Mouse (Mus musculus) kidney, postnatal 0 days (tissue): ENCODE measurements at regions not wholly inside any gene's neighbourhood (a gene's known extent, or its start where the extent isn't known, plus 50 kb on each side); places are given as distances from the start of the nearest gene placed in this dataset.

Experiments
- ATAC-seq: fragments of 200-750 bp; cut with Nextera tagmentation; replicated peaks from 2 replicates; pipeline ENCODE4 v1.8.0; 2017; ENCODE audit warnings: low read depth, moderate number of reproducible peaks, moderate TSS enrichment, moderate library complexity; ENCODE audit not compliant: low FRiP score
- DNase-seq: peaks from one replicate; pipeline ENCODE4 v3.0.0-alpha.2; 2016; ENCODE audit warnings: low spot score
- H3K27ac ChIP-seq: fragments of 300-500 bp; sonication (generic); 2 replicates; pipeline ENCODE4 v1.5.1; 2014; ENCODE audit warnings: mild to moderate bottlenecking
- H3K27me3 ChIP-seq: fragments of 300-500 bp; sonication (generic); 2 replicates; pipeline ENCODE4 v1.6.1; 2014; ENCODE audit warnings: low read length, mixed read lengths; ENCODE audit not compliant: insufficient read depth
- H3K36me3 ChIP-seq: fragments of 300-500 bp; sonication (generic); 2 replicates; pipeline ENCODE4 v1.6.1; 2014; ENCODE audit warnings: low read length, mixed read lengths; ENCODE audit not compliant: insufficient read depth
- H3K4me1 ChIP-seq: fragments of 300-500 bp; sonication (generic); replicated peaks from 2 replicates; pipeline ENCODE4 v1.6.1; 2014; ENCODE audit warnings: antibody characterized with exemption, low read length, mixed read lengths; ENCODE audit not compliant: insufficient read depth
- H3K4me2 ChIP-seq: fragments of 300-500 bp; sonication (generic); 2 replicates; pipeline ENCODE4 v1.6.1; 2014; ENCODE audit warnings: mild to moderate bottlenecking, low read length, moderate library complexity, mixed read lengths
- H3K4me3 ChIP-seq: fragments of 300-500 bp; sonication (generic); replicated peaks from 2 replicates; pipeline ENCODE4 v1.5.1; 2014; ENCODE audit warnings: low read depth, low read length
- H3K9ac ChIP-seq: fragments of 300-500 bp; sonication (generic); 2 replicates; pipeline ENCODE4 v1.6.1; 2014; ENCODE audit warnings: low read depth, low read length
- H3K9me3 ChIP-seq: fragments of 300-500 bp; sonication (generic); replicated peaks from 2 replicates; pipeline ENCODE4 v1.6.1; 2016; ENCODE audit warnings: low read length, inconsistent platforms, mixed read lengths
- CTCF ChIP-seq: IDR thresholded peaks from 2 replicates; pipeline ENCODE4 v1.5.1; 2016; ENCODE audit warnings: antibody characterized with exemption, low read depth, mild to moderate bottlenecking, moderate library complexity
- WGBS: fragments of 180-500 bp; shearing (Covaris S2); extraction: QIAGEN DNeasy Blood & Tissue Kit; methylation state at CpG from one replicate; pipeline ENCODE4 v1.1.7; 2014; 5-methylcytosine and 5-hydroxymethylcytosine counted together

GRCm38 (mm10) chr1:121745181-121745580 is 177.4 kb upstream of the Ddx18 start:
- Histone ChIP-seq H3K9me3 (no peaks in the 10 kb centered on the region), H3K4me3 (no peak overlapping the region), H3K36me3 (no peaks in the 10 kb centered on the region), H3K9ac (no peak overlapping the region), H3K4me2 (no peak overlapping the region), H3K27ac (no peak overlapping the region), H3K27me3 (no peaks in the 10 kb centered on the region), H3K4me1 (no peaks in the 10 kb centered on the region)
- DNase-seq: no peak
- no peak for ATAC-seq
- no peak for TF ChIP-seq CTCF
- 89% methylated on average over 1 of the region's 1 CpGs for WGBS

- Histone ChIP-seq H3K27me3 (no peaks in the 10 kb centered on the region), H3K4me3 (no peak overlapping the region), H3K9ac (no peak overlapping the region), H3K9me3 (no peaks in the 10 kb centered on the region), H3K27ac (no peak overlapping the region), H3K36me3 (no peaks in the 10 kb centered on the region), H3K4me1 (no peaks in the 10 kb centered on the region), H3K4me2 (no peak overlapping the region)
- TF ChIP-seq CTCF: no peak
- ATAC-seq: no peak
- no peak for DNase-seq
- WGBS: 68% methylated on average over 11 of the region's 11 CpGs
These were observed 167.4 kb upstream of the Ddx18 start for GRCm38 (mm10) chr1:121735113-121735719.

GRCm38 (mm10) chr1:121734456-121735112 is 166.8 kb upstream of the Ddx18 start:
- no peak for ATAC-seq
- H3K4me2 ChIP-seq: no peak overlapping the region
- no peaks in the 10 kb centered on the region for H3K4me1 ChIP-seq
- H3K9ac ChIP-seq: no peak overlapping the region
- no peak overlapping the region for H3K4me3 ChIP-seq
- H3K27me3 ChIP-seq: no peaks in the 10 kb centered on the region
- no peaks in the 10 kb centered on the region for H3K9me3 ChIP-seq
- no peaks in the 10 kb centered on the region for H3K36me3 ChIP-seq
- TF ChIP-seq CTCF: no peak
- DNase-seq: no peak
- no peak overlapping the region for H3K27ac ChIP-seq
- WGBS: 75% methylated on average over 3 of the region's 3 CpGs

- DNase-seq: no peak
- Histone ChIP-seq H3K27ac (no peak overlapping the region), H3K36me3 (no peaks in the 10 kb centered on the region), H3K9ac (no peak overlapping the region), H3K4me3 (no peak overlapping the region), H3K4me1 (no peaks in the 10 kb centered on the region), H3K4me2 (no peak overlapping the region), H3K9me3 (no peaks in the 10 kb centered on the region), H3K27me3 (no peaks in the 10 kb centered on the region)
- WGBS: 65% methylated on average over 9 of the region's 9 CpGs
- ATAC-seq: no peak
- no peak for TF ChIP-seq CTCF
These were observed 141.6 kb upstream of the Ddx18 start for GRCm38 (mm10) chr1:121709317-121709860.

GRCm38 (mm10) chr1:121708301-121708700 is 140.5 kb upstream of the Ddx18 start:
- WGBS: 69% methylated on average over 10 of the region's 10 CpGs
- no peak overlapping the region for H3K4me2 ChIP-seq
- no peak overlapping the region for H3K9ac ChIP-seq
- no peaks in the 10 kb centered on the region for H3K9me3 ChIP-seq
- no peaks in the 10 kb centered on the region for H3K27me3 ChIP-seq
- ATAC-seq (no peak), DNase-seq (peak; percentile 3)
- H3K27ac ChIP-seq: no peak overlapping the region
- H3K4me1 ChIP-seq: no peaks in the 10 kb centered on the region
- H3K4me3 ChIP-seq: no peak overlapping the region
- TF ChIP-seq CTCF: no peak
- H3K36me3 ChIP-seq: no peaks in the 10 kb centered on the region

GRCm38 (mm10) chr1:121701826-121702225 is 134.0 kb upstream of the Ddx18 start:
- DNase-seq: no peak
- 48% methylated on average over 7 of the region's 7 CpGs for WGBS
- no peak for TF ChIP-seq CTCF

GRCm38 (mm10) chr1:121653901-121654300 is 86.1 kb upstream of the Ddx18 start:
- Histone ChIP-seq H3K9ac (no peak overlapping the region), H3K27me3 (no peaks in the 10 kb centered on the region), H3K9me3 (no peaks in the 10 kb centered on the region), H3K4me2 (no peak overlapping the region), H3K27ac (no peak overlapping the region), H3K4me1 (no peaks in the 10 kb centered on the region), H3K4me3 (no peak overlapping the region), H3K36me3 (no peaks in the 10 kb centered on the region)
- TF ChIP-seq CTCF: no peak
- ATAC-seq (no peak), DNase-seq (no peak)
- WGBS: 100% methylated on average over 1 of the region's 1 CpGs

More at GRCm38 (mm10) chr1:121701826-121702225, 134.0 kb upstream of the Ddx18 start:
- no peak for ATAC-seq
- no peaks in the 10 kb centered on the region for H3K9me3 ChIP-seq
- no peak overlapping the region for H3K4me2 ChIP-seq
- no peak overlapping the region for H3K4me3 ChIP-seq
- no peak overlapping the region for H3K9ac ChIP-seq
- no peak overlapping the region for H3K27ac ChIP-seq
- H3K4me1 ChIP-seq: no peaks in the 10 kb centered on the region
- no peaks in the 10 kb centered on the region for H3K27me3 ChIP-seq
- no peaks in the 10 kb centered on the region for H3K36me3 ChIP-seq
